Mouse (Mus musculus) kidney, adult 2 months (tissue): Measurements from ENCODE around the gene Pom121l2.

Source experiments
- CTCF ChIP-seq: fragments of 200-500 bp; conservative IDR thresholded peaks from 2 replicates; pipeline ENCODE4 v1.5.1; 2011; ENCODE audit warnings: low read depth, mild to moderate bottlenecking, control low read depth, low read length, moderate library complexity, mixed read lengths; ENCODE audit not compliant: insufficient read depth, insufficient read length
- POLR2A ChIP-seq: fragments of 200-500 bp; IDR thresholded peaks from one replicate; pipeline ENCODE4 v1.6.1; 2011; ENCODE audit warnings: low read depth, low read length, control low read depth

DNA sequence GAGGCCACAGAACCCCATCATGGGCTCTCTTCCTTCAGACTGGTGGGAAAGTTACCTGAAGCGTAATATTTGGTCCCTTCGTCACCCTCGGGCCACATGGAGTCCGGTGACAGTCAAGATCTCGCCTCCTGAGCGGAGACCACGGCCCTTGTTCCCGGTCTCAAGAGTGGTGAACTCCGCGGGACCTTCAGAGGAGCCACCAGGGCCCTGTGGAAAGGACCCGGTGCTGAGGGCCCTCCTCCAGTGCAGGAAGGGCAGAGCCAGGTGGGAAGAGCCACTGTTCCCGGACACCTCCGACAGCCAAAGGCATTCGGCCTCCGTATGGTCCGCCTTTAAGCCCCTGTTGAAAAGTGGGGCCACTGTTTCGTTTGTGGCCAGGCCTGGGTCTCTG, 804 bp downstream of the Pom121l2 start:
- TF ChIP-seq CTCF: no peak
- no peak for TF ChIP-seq POLR2A
